Mouse (Mus musculus): Measurements from ENCODE around the gene Usp29.

DNA sequence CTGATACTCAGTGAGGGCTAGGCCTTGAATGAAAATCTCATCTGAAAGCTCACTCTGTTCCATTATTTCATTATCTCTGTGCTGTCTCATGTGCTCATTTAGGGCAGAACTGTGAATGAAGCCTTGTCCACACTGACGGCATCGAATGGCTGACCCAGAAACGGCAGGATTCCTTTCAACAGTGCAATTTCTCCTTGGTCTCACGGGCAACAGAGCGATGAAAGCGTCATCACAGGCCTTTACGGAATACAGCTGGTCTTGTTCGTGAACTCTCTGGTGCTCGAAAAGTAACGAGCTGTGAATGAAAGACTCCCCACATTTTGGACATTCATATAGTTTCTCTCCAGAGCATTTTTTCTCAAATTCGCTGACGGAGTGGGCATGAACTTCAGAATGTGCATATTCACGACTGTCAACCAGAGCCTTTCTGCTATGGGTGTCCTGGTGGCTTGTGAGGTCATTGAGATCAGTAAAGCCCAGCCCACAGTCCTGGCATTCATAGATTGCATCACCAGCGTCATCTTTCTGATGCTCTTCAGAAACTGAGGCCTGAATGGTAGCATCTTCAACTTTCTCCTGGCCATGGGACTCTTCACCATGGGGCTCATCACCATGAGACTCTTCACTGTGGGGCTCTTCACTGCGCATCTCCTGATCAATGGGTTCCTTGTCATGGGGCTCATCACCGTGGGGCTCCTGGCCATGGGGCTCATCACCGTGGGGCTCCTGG, 21.8 kb upstream of the Usp29 start:
- no peak for TF ChIP-seq POLR2A (IDR thresholded peaks at IDR 0.05; ENCODE audit: borderline replicate concordance, control insufficient read depth, low read depth, low read length)
- TF ChIP-seq CTCF (IDR thresholded peaks at IDR 0.05; ENCODE audit: control insufficient read depth, insufficient read depth, low read length): no peak

All from bone marrow, adult 2 months (tissue).